Mouse (Mus musculus) urinary bladder, postnatal 14 days (tissue): ENCODE measurements around the gene Tor1a.

Source experiments
- DNase-seq: peaks from one replicate; pipeline ENCODE4 v3.0.0; 2021; ENCODE audit warnings: low spot score

Tor1a gene

GRCm38 (mm10) chr2:30967352-30968327, at the start of gene Tor1a:
Gene Tor1a (minus strand): TSS chr2:30967933.
- DNase-seq: peak; percentile 91

- no peak for DNase-seq
Measured at GRCm38 (mm10) chr2:31013371-31014120, 45.8 kb upstream of the Tor1a start.

DNA sequence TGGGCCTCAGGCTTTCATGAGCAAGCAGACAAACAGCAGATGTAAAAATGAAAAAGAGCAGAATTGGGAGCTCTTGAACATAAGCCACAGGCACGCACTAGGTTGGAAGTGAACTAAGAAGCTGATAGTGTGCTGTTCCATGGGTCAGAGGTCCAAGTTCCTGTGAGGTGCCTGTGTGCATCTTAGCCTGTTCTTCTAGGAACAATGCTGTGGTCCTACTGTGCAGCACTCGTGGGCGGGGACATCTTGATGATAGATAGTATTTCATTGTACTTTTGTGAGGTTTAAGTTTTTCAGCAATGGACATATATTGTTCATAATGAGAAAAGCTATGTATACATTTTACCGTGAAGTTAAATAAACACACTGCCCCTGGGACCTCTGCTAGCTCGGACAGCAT, 39.5 kb upstream of the Tor1a start:
- no peak for DNase-seq

DNA sequence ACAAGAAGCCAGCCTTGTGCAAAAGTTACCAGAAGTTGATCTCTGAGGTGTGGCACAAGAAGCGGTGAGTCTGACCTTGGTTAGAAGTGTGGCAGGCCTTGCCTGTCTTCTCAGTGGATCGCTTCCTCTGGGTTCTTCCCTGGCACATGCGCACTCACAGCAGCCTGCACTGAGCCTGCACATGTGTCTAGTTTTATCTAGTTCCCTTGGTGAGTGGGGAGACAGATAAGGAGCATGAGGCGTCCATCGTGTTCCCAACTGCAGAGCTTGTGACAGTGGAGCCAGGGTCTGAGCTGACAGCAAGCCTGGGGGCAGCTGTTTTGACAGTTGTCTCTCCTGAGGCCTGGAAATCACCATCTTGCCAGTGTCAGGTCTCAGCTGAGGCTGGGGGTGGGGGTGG, 38.7 kb upstream of the Tor1a start:
- no peak for DNase-seq

DNA sequence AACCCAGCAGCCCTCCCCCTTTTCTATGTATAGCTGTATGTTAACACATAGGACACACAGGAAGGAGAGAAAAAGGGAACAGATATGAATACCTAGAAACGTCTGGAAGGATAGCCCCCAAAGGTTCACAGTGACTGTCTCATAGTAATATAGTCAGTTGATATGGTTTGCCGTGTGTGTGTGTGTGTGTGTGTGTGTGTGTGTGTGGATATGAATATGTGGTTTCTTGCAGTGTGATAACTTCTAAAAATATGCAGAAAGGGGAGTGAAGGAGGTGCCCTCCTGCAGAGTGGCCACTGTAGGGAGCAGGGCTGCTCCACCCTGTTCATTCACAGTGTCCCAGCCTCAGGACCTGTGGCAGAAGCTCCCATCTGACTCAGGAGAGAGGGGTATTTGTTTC, 37.7 kb upstream of the Tor1a start:
- DNase-seq: no peak

- no peak for DNase-seq
Measured at GRCm38 (mm10) chr2:31002857-31003256, 35.1 kb upstream of the Tor1a start.

DNA sequence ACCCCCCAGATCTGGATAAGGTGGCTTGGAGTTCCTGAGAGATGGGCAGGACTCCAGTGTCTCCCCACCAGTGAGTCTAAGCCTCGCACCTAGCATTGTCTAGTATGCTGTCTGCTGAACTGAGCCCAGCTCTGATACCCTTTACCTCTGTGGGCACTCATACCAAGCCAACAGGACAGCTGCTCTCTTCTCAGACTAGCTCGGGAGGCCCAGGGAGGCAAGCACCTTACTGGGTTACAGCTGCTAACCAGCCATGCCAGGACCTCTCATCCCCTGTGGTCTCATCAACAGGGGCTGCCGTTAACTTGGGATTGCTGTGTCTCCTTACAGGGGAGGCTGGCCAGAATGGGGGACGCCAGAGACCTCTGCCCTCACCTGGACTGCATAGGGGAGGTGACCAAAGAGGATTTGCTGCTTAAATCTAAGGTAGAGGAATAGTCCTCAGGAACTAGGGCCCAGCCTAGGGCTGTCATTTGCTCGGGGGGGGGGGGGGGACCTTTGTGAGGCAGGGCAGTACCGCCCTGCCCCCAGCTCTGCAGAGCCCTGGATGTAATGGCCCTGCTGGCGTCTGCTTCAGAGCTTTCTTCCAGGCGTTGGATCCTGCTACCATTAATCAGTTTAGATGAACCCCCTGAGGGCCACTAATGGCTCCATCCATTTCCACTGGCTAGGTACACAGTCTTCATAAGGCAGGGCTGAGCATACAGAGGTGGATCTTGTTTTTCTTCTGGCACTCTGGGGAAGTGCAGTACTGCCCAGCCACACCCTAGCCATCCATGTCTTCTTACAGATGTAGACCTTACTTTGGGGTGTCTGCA, 30.9 kb upstream of the Tor1a start:
- DNase-seq: no peak

DNA sequence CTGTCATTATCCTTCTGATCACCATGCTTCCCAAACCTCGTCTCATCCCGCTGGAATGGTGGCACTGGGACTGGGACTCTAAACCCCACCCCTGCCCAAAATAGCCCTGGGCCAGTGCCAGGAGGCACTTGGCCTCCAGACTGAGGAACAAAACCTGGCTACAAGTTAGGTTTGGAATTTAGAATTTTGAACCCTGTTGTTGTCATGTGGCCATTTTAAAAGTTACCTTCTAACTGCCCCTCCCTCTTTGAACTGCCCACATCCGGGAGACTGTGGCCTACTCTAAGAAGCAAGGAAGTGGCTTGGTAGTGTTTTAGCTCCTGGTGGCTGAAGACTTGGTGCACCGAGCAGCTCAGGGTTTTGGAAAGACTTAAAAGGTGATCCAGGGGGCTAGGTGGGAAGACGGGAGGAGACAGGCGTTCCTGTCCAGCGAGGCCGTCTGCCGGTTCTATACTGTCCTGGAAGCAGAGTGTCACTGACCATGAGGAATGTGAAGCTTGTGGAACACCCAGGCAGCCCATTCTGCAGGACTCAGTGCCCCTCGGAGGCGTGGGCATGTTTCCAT, 27.8 kb upstream of the Tor1a start:
- DNase-seq: no peak

DNA sequence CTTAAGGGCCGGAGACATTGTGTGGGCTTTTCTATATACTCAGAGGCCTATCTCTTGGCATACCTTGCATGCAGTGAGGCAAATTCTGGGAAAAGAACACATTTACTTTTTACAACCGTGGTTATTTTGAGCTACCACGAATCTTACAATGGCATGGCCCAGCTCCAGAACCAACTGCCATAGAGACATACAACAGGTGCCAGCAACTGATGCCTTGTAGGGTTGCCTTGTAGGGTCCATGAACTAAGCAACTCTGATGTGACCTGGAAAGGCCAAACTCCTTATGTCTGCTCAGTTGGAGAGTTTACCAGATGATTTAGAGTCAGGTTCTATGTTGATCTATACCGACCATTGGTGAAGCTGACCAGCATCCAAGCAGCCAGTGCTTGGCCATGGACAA, 27.1 kb upstream of the Tor1a start:
- no peak for DNase-seq

GRCm38 (mm10) chr2:30990221-30990620, 22.5 kb upstream of the Tor1a start:
- DNase-seq: no peak

DNA sequence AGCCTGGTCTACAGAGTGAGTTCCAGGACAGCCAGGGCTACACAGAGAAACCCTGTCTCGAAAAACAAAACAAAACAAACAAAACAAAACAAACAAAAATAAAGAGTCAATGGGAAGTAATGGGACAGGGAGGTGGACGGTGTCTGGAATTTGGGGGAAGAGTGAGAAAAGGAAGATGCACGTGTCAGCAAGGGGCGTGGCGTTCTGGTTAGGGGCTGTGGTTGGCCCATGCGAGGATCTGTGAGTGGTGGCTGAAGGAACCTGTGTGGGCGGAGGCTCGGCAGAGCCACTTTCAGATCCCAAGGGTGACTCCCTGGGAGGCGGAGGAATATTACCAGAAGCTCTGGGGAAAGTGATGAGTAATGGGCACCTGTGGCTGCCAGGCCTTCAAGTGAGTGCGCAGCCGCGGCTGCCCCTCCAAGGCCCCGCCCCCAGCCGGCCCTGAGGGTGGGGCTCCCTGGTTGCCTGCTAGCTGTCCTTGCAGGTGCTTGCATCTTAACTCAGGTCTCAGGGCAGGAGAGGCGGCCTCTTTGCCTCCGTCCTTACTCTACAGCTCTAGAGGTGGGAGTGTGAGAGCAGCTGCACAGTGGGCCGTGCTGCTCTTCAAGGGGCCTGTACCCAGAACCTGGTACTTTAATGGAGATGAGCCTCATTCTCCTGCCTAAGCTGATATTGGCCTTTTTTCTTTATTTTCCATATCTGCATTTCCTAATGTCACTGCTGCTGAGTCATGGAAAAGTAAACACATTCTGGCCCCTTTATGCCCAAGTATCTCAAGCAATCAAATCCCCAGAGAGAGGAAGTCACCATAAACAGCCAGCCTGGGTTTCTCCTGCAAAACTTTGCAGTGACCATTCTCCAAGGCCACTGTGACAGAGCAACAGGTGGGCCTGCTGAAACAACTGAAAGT, 17.6 kb upstream of the Tor1a start:
- DNase-seq: peak; percentile 84

- DNase-seq: peak; percentile 14
Measured at GRCm38 (mm10) chr2:30983024-30983423, 15.3 kb upstream of the Tor1a start.

DNA sequence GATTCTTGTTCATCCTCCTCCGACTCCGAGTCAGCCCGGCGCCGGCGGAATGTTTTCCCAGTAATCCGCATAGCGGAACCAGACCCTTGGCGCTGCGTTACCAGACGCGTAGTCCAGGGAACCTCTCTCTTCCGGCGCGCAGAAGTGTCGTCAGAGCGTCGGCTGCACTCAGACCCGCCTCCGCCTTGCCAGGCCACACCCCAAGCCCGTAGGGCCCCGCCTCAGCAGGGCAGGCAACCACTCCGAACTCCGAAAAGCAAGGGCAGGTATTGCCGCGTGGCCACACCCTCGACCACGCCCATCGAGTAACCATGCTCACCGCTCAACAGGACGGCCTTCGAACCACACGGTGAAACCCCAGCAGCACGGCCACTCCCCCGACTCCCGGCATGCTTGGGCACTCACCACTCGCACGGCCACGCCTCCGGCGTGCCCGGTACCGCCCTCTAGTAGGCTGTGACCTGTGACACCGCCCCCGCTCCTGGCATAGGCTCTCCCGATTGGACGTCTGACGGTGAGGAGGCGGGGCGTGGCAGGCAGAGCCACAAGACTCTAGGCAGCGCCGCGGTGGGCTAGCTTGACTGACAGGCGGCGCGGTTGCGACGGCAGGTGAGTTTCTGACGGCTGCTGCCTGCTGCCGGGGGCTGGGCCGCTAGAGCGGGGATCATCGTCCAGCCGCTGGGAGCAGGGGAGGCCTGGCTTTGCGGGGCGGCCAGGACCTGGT, 14.2 kb upstream of the Tor1a start, which contains the start of the genes BC005624 and Usp20:
BC005624 (minus strand) TSS at position 412 of the 724 bp plus-strand sequence.
Usp20 (plus strand) TSS at position 490 of the 724 bp plus-strand sequence.
- DNase-seq: peak; percentile 100

- DNase-seq: no peak
Measured at GRCm38 (mm10) chr2:30966826-30967225, 907 bp downstream of the Tor1a start.

- no peak for DNase-seq
Measured at GRCm38 (mm10) chr2:30965627-30966026, 2.1 kb downstream of the Tor1a start.

DNA sequence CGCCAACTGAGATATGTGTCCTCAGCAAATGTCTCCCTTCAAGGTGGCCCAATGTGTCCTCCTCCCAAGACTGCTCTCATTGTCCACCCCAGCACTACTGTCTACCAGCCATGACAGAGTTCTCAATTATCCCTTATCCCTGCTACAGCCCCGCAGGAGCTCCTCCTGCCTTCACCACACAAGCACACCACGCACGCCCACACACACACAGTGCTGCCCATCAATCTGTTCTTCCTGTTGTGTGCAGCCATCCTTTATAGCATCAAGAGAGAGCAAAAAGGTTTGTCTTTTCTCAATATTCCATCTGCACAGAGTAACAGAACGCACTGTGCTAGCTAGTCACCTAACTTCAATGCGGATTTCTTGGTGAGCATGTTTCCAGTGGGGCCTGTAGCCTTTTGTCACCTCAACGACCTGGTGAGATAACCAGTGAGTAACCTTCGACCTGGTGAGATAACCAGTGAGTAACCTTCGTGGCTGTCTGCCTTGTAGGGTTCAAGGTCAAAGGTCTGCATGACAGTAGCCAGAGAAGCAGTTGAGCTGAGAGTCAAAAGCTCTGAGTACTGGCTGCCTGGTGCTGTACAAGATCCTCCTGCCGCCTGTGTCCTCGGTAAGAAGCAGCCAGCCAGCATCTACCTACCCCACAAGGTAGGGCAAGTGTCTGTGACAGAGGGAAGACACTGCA, 5.0 kb downstream of the Tor1a start:
- DNase-seq: no peak

DNA sequence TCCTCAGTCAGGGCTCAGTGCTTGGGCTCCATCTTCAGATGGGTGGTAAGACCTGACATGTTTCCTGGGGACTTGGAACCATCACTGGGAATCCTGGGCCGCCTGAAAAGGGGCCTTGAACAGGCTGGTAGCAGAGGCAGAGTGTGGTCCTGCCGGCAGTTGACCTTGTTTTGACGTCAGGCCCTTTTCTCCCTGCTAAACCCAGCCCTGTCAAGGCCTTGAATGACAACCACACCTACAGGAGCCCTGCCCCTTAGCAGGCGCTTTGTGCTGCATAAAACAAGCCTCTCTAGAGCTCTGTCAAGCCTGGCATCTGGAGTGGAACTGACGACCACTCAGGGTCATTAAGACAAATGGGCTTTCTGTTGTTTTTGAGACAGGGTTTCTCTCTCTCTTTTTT, 7.9 kb downstream of the Tor1a start:
- no peak for DNase-seq

DNA sequence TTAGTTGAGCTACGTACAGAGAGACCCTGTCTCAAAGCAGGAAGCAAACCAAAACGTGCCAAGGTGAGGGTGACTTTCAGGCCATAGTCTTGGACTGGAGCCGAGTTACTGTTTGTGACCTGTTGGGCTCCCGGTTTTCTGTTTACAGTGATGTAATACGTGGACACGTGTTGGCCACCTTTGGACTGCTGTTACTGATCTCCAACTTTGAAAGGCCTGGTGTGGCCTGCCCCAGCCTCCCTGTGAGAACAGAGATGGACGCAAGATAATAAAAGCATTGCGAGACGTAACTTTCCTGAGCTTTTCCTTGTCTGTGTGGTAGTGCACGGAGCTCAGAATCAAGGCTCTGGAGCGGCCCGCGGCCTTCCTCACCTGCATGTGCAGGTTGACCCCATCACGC, 9.0 kb downstream of the Tor1a start:
- DNase-seq: no peak

DNA sequence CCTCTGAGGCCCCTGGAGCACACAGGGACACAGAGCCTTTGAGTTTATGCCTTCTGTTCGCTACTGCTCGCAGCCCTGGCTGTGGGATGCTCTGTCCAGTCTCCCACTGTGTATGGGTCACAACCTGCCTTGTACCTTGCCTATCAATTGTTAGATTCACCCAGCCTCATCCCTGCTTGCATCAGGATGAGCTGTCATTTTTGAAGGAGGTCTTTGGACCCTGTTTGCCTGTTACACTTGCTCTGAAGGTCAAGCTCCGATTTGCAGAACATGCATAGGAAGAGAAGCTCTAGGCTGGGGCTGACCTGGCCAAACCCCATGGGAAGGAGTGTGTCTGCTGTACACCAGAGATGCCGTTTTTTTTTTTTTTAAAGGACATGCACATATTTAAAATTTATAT, 10.2 kb downstream of the Tor1a start:
- no peak for DNase-seq
